Mouse (Mus musculus): ENCODE measurements at regions not wholly inside any gene's neighbourhood (a gene's known extent, or its start where the extent isn't known, plus 50 kb on each side); places are given as distances from the start of the nearest gene placed in this dataset.

- no peak for DNase-seq
These were observed 128.6 kb upstream of the Plcz1 start for GRCm38 (mm10) chr6:140169836-140170235.

- no peak for DNase-seq
These were observed 125.9 kb upstream of the Plcz1 start for GRCm38 (mm10) chr6:140167182-140167581.

GRCm38 (mm10) chr6:140162729-140163128 is 121.5 kb upstream of the Plcz1 start:
- no peak for DNase-seq

- no peak for DNase-seq
These were observed 120.2 kb upstream of the Plcz1 start for GRCm38 (mm10) chr6:140161482-140161881.

- no peak for DNase-seq
These were observed 119.7 kb upstream of the Plcz1 start for GRCm38 (mm10) chr6:140160946-140161345.

- no peak for DNase-seq
These were observed 117.7 kb upstream of the Plcz1 start for GRCm38 (mm10) chr6:140158986-140159385.

- no peak for DNase-seq
These were observed 116.1 kb upstream of the Plcz1 start for GRCm38 (mm10) chr6:140157375-140157774.

- no peak for DNase-seq
These were observed 111.3 kb upstream of the Plcz1 start for GRCm38 (mm10) chr6:140152418-140153176.

- DNase-seq: no peak
These were observed 107.5 kb upstream of the Plcz1 start for GRCm38 (mm10) chr6:140148628-140149245.

GRCm38 (mm10) chr6:140148138-140148537 is 106.9 kb upstream of the Plcz1 start:
- DNase-seq: no peak

GRCm38 (mm10) chr6:140147711-140148110 is 106.5 kb upstream of the Plcz1 start:
- peak; percentile 8 for DNase-seq

- DNase-seq: no peak
These were observed 92.5 kb upstream of the Plcz1 start for GRCm38 (mm10) chr6:140133734-140134133.

- DNase-seq: no peak
These were observed 85.4 kb upstream of the Plcz1 start for GRCm38 (mm10) chr6:140126645-140127044.

- no peak for DNase-seq
These were observed 72.8 kb upstream of the Plcz1 start for GRCm38 (mm10) chr6:140114024-140114423.

GRCm38 (mm10) chr6:140112054-140112453 is 70.8 kb upstream of the Plcz1 start:
- no peak for DNase-seq

- DNase-seq: no peak
These were observed 66.8 kb upstream of the Plcz1 start for GRCm38 (mm10) chr6:140108083-140108482.

- no peak for DNase-seq
These were observed 66.4 kb upstream of the Plcz1 start for GRCm38 (mm10) chr6:140107628-140108027.

GRCm38 (mm10) chr6:140106141-140106540 is 64.9 kb upstream of the Plcz1 start:
- no peak for DNase-seq

- DNase-seq: no peak
These were observed 60.8 kb upstream of the Plcz1 start for GRCm38 (mm10) chr6:140102043-140102442.

GRCm38 (mm10) chr6:140095416-140095815 is 54.2 kb upstream of the Plcz1 start:
- DNase-seq: no peak
